Mouse (Mus musculus) urinary bladder, postnatal 4 days (tissue): Measurements from ENCODE around the gene Gsg1l.

Experiments
- DNase-seq, 2 experiments: peaks; one replicate each; pipeline ENCODE4 v3.0.0; 2021 to 2022; ENCODE audit warnings: low spot score in 2 of 2

The Gsg1l gene

GRCm38 (mm10) chr7:125983902-125984841 is 98.0 kb downstream of the Gsg1l start:
- DNase-seq: no peak

DNA sequence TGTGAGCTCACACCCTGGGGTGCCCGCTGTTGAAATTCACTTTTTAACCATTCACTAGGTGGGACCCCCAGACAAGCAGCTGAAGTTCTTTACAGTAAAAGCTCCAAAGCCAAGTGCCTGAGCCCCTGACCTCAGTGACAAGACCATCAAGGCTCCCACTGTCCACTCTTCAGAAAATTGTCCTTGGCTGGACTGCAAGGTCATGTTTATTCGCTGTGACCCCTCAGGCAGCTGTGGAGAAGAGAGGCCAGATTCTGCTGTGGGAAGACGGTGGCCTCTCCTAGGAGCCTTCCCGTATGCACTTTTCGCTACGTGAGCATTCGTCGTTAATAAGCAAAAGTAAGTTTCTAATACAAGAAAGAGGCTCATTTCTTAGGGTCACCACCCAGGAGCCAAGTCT is 102.6 kb downstream of the Gsg1l start:
- no peak for DNase-seq

DNA sequence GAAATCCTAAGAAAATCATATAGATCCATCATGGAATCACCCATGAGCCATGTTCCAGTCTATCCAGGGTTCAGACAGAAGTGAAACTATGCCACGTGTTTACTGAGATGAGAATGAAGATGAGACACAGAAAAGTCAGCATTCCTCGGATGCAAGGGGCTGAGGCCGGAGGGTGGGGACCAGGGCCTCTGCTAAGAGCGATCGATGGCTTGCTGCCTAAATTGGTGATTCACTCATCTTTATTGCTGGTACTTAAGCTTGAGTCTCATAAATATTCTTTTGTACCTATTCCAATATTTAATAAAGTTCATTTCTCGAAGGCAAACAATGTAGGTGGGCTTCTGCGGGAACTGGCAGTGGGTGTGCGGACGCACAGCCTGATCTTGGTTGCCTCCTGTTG is 105.5 kb downstream of the Gsg1l start:
- DNase-seq: no peak

GRCm38 (mm10) chr7:125975414-125975813 is 106.8 kb downstream of the Gsg1l start:
- DNase-seq: no peak

- no peak for DNase-seq
These were observed 108.3 kb downstream of the Gsg1l start for GRCm38 (mm10) chr7:125973874-125974273.

DNA sequence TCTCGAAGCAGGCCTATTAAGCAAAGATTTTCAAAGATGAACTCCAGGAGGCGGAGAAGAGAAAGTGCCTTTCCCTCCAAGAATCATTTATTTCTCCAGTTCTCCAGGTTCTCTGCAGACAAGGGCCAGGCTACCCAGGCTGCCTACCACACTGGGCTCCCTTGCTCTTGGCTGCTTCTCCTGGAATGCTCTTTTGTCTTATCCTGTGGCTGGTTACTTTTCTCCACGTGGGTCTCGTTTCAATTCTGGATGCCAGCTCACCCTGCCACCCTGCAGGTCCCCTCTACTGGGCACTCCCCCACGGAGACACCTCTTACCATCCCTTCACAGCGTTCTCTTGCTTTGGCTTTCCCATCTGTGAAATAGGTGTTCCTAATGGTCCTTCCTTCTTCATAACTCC is 109.4 kb downstream of the Gsg1l start:
- DNase-seq: no peak

GRCm38 (mm10) chr7:125972174-125972672 is 110.0 kb downstream of the Gsg1l start:
- no peak for DNase-seq

- no peak for DNase-seq
These were observed 113.1 kb downstream of the Gsg1l start for GRCm38 (mm10) chr7:125969076-125969475.

GRCm38 (mm10) chr7:125966402-125967261 is 115.6 kb downstream of the Gsg1l start:
- DNase-seq: peak in 1 of 2 experiments; percentile 59

- no peak for DNase-seq
These were observed 118.1 kb downstream of the Gsg1l start for GRCm38 (mm10) chr7:125964087-125964607.

DNA sequence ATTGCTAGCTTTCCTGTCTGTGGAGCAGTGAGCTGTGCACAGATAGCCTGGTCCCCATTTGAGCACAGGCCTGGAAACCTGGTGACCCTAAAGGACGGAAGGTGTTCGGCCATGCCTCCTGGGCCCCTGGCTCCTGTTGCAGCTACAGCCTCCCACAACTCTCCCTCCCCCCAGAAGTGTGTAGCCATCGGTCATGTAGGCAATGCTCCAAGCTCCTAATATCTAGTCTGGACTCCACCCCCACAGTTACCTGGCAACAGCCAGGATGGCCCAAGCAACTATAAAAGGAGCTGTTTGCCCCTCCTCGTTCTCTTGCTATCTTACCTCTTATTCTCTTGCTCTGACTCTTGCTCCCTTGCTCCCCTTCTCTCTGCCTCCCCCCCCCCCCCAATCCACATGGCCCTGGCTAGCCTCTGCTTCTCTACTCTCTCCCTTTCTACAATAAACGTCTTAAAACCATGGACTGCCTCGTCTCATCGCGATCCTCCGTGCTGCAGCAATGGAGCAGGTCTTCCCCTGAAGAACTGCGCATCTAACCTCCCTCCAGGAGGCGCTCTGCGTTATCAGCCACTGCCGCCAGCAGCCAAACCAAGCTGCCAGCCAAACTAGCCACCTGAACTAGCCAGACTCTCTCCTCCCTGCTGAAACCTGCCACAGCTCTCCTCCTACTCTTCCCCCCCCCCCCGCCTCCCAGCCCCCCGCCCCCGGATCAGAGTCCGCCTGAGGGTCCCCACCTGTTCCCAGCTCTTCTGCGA is 122.7 kb downstream of the Gsg1l start:
- no peak for DNase-seq

DNA sequence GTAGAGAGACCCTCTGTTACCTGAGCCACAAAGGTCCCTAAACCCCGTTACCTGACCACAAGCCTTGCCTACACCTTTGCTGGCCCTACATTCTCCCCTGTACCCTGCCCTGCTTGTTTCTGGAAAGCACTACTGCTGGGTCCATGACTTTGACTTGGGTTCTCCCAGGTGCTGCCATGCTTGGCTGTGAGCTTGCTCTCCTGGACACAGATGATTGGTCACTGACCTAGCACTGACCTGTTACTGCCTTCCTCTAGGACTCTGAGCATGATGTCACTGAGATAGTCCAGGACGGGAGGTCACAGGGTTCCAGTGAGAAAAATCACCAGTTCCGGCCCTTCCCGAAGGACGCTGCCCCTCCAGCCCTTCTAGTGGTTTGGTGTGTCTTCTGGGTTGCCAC is 123.4 kb downstream of the Gsg1l start:
- no peak for DNase-seq

DNA sequence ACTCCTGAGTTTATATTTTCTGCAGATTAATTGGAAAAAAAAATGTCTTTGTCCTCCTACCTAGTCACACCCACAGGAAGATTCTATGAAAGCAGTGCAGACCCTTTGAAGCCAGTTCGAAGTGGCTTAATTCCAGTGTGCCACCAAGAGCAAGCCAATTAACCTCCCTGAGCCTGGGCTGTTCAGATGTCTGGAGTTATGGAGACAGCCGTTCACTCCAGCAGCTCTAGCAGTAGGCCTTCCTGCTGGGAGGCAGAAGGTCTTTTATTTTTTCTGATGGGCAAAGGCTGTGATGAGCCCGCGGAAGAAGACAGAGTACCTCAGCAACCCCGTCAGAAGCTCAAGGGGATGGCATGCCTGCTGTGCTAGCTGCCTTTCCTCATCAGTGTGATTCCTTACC is 127.2 kb downstream of the Gsg1l start:
- DNase-seq: no peak

- no peak for DNase-seq
These were observed 127.8 kb downstream of the Gsg1l start for GRCm38 (mm10) chr7:125954356-125954878.

DNA sequence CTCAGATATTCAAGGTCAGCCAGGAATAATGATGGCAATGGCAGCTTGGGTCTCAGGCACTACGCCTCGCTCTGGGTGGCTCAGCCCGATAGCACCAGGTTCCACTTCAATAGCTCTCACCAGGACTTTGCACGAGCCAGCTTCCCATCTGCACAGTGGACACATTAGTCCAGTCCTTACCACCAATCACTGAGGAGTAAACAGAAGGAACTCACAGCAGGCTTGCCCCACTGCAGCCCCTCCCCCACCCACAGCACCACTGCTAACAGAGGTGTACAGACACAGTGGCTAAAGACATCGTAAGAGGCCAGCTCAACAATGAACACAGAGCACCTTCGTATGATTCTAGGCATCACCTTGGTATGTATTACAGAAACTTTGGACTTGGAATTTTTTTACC is 128.4 kb downstream of the Gsg1l start:
- no peak for DNase-seq

GRCm38 (mm10) chr7:125951911-125952310 is 130.3 kb downstream of the Gsg1l start:
- no peak for DNase-seq

GRCm38 (mm10) chr7:125948973-125949372 is 133.2 kb downstream of the Gsg1l start:
- no peak for DNase-seq

GRCm38 (mm10) chr7:125945915-125946314 is 136.3 kb downstream of the Gsg1l start:
- no peak for DNase-seq

- no peak for DNase-seq
These were observed 137.6 kb downstream of the Gsg1l start for GRCm38 (mm10) chr7:125944631-125945030.

DNA sequence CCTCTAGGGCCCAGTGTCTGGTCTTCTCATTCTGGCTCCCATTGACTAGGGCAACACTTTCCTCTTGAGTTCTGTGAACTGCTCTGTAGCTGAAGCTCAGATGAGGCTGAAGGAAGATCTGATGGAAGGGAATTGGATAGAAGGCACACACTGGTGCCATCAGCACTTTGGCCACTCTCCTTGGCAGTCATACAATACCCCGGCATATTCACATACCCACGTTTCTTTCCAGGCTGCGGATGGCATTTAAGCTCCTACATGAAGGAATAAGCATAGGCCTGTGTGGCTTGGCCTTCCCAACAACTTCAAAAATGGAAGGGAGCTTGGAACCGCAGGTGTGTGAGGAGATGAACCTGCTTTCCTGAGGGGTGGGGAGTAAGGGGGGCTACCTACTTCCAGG is 138.7 kb downstream of the Gsg1l start:
- no peak for DNase-seq
